Mouse (Mus musculus) hindbrain, embryonic 10.5 days (tissue): ENCODE results near the gene Htr6. TPM values are rescaled to one million over a fixed set of nuclear protein-coding genes. Genes with fewer than 3 reads are reported as not detected.

Source experiments
- DNase-seq: peaks from one replicate; pipeline ENCODE4 v3.0.0-alpha.2; 2017; ENCODE audit warnings: low spot score
- H3K27ac ChIP-seq: fragments of 300-500 bp; sonication (generic); 2 replicates; pipeline ENCODE4 v1.5.1; 2016; ENCODE audit warnings: mild to moderate bottlenecking, moderate library complexity
- H3K27me3 ChIP-seq: fragments of 300-500 bp; sonication (generic); 2 replicates; pipeline ENCODE4 v1.6.1; 2016; ENCODE audit warnings: mild to moderate bottlenecking; ENCODE audit not compliant: poor library complexity, insufficient read depth, severe bottlenecking
- H3K36me3 ChIP-seq: fragments of 300-500 bp; sonication (generic); 2 replicates; pipeline ENCODE4 v1.6.1; 2016; ENCODE audit warnings: mild to moderate bottlenecking, moderate library complexity
- H3K4me1 ChIP-seq: fragments of 300-500 bp; sonication (generic); replicated peaks from 2 replicates; pipeline ENCODE4 v1.6.1; 2016; ENCODE audit warnings: mild to moderate bottlenecking
- H3K4me3 ChIP-seq: fragments of 300-500 bp; sonication (generic); 2 replicates; pipeline ENCODE4 v1.5.1; 2016; ENCODE audit warnings: mild to moderate bottlenecking, moderate library complexity
- H3K9me3 ChIP-seq: fragments of 300-500 bp; sonication (generic); 2 replicates; pipeline ENCODE4 v1.6.1; 2016; ENCODE audit warnings: mild to moderate bottlenecking, moderate library complexity
- WGBS: fragments of 180-500 bp; shearing (Covaris S2); methylation state at CpG from one replicate; pipeline ENCODE4 v1.1.7; 2016; 5-methylcytosine and 5-hydroxymethylcytosine counted together
- polyA plus RNA-seq: library from polyadenylated mRNA; unstranded; fragments of >200 nt; fragmentation: Nextera tagmentation; extraction: Ambion mirVana; gene quantifications from 2 replicates; pipeline ENCODE4 v1.2.1, GENCODE M21; 2016

Gene Htr6
- polyA plus RNA-seq, 1 experiment from 2014 or later: 0.08 TPM

DNA sequence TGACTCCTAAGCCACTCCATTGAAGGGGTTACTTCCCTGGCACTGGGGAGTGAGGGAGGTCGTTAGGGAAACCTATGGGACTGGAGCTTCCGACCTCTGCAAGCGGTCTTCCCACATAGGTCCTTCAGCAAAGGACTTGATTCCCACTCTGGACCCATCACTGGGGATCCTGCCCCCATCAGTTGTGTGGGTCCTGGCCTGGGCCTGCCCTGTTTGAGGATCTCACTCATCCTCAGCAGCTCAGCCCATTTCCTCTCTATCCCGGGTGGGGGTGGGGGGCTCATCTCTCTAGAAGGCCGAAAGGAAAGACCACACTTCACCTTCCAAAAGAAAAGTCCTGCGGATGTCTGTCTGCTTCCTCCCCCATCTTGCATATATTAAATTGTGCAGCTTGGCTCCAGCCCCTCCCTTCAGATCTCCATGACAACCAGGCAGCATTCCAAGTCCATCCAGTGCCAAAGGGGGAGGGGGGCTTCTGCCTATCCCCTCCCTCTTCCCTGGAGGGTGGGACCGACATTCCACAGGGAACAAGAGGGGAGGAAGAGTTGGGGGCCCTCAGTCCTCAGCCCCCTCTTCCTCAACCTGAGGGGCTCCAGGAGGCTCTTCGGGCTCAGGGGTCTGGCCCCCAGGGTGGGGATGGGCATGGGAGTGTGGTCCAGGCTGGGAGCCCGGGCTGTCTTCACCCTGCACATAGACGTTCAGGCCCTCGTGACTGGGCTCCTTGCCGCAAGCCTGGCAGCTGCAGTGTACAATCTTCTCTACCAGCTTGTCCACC, 7.6 kb upstream of the Htr6 start:
- peak; percentile 65 for DNase-seq
- peak overlapping the region; percentile 34 for H3K4me3 ChIP-seq
- H3K4me1 ChIP-seq: peaks cover 32% of the 10 kb centered on the region
- 31% methylated on average over 12 of the region's 12 CpGs for WGBS
- peaks cover 40% of the 10 kb centered on the region for H3K27me3 ChIP-seq
- H3K9me3 ChIP-seq: no peaks in the 10 kb centered on the region
- H3K36me3 ChIP-seq: no peaks in the 10 kb centered on the region
- H3K27ac ChIP-seq: peak overlapping the region; percentile 80

DNA sequence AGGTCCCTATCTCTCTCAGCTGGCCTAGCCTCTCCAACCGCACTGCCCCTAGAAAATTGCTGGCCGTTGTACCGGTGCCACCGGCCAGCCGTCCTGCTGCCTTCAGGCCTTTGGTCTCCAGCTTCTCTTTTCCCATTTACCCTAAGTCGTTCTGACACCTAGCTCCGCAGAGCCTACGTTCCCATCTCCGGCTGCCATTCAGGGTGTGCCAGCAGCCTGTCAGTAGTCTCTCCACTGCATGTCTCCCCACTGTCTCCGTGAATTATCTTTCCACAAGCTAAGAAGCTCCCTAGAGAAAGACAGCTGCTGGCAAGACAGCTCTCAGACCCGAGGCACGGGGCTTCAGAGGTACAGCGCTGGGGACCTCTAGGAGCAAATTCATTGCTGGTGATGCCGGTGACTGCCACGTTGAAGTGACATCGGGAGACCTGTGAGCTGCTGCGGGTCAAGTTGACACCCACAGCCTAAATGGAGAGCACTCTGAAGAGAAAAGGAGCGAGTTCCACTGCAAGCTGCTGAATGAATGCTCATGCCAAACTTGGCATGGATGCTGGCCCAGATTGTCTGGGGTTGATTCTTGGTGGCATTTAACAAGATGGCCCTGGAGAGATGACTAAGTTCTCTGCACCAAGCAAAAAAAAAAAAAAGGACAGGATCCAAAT, 6.0 kb upstream of the Htr6 start:
- no peaks in the 10 kb centered on the region for H3K9me3 ChIP-seq
- H3K27me3 ChIP-seq: peaks cover 41% of the 10 kb centered on the region
- H3K4me3 ChIP-seq: no peak overlapping the region
- no peak overlapping the region for H3K27ac ChIP-seq
- WGBS: 78% methylated on average over 18 of the region's 18 CpGs
- DNase-seq: no peak
- peaks cover 32% of the 10 kb centered on the region for H3K4me1 ChIP-seq
- H3K36me3 ChIP-seq: no peaks in the 10 kb centered on the region

DNA sequence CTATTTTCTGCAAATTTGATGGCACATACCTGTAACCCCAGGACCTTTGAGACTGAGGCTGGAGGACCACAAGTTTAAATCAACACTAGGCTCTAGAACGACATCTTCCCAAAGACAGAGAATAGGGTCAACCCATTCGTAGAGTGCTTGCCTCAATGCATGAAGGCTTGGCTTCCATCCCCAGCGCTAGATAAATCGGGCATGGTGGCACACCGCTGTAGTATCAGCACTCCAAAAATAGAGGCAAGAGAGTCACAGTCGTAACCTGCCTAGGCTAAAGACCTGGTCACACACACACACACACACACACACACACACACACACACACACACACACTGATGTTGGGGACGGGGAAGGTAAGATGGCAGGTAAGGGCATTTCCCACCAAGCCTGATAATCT, 4.9 kb upstream of the Htr6 start:
- H3K4me3 ChIP-seq: no peak overlapping the region
- H3K9me3 ChIP-seq: no peaks in the 10 kb centered on the region
- no peaks in the 10 kb centered on the region for H3K36me3 ChIP-seq
- 92% methylated on average over 7 of the region's 7 CpGs for WGBS
- DNase-seq: no peak
- H3K27ac ChIP-seq: no peak overlapping the region
- peaks cover 38% of the 10 kb centered on the region for H3K4me1 ChIP-seq
- H3K27me3 ChIP-seq: peaks cover 49% of the 10 kb centered on the region

DNA sequence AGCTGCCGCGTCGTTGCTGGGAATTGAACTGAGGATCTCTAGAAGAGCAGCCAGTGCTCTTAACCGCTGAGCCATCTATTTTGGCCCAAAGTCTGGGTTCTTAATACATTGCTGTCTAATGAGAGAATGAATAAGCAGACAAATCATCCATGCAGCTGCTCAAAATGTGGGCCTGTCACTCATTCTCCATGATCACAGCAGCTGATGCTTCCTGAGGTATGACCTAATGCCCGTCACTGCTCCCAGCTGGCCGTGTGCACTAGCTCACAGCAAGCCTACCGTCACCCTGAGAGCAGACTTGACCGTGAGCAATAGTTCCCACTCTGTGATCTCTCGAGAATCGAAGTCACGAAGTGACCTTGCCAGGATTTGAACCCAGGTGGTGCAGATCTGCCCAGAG, 4.1 kb upstream of the Htr6 start:
- no peak overlapping the region for H3K27ac ChIP-seq
- H3K4me1 ChIP-seq: peaks cover 47% of the 10 kb centered on the region
- no peak for DNase-seq
- no peaks in the 10 kb centered on the region for H3K9me3 ChIP-seq
- H3K27me3 ChIP-seq: peaks cover 49% of the 10 kb centered on the region
- H3K4me3 ChIP-seq: no peak overlapping the region
- no peaks in the 10 kb centered on the region for H3K36me3 ChIP-seq
- WGBS: 82% methylated on average over 11 of the region's 11 CpGs

DNA sequence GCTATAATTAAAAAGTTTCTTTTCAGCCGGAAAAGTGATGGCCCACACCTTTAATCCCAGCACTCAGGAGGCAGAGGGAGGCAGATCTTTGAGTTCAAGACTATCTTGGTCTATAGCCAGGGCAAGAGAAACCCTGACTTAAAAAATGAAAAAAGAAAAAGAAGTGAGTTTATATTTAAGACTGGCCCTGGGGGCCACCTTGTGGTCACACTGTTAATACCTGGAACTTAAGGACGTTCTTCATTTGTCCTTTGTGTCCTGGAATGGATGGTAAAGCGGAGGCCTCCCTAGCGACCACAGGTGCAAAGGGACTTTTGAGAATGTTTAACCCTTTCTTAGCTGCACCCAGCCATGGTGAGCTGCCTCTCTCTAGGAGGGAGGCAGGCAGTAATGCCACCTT, 3.4 kb upstream of the Htr6 start:
- H3K4me3 ChIP-seq: no peak overlapping the region
- H3K27ac ChIP-seq: no peak overlapping the region
- peaks cover 52% of the 10 kb centered on the region for H3K4me1 ChIP-seq
- no peak for DNase-seq
- peaks cover 53% of the 10 kb centered on the region for H3K27me3 ChIP-seq
- WGBS: 24% methylated on average over 4 of the region's 4 CpGs
- no peaks in the 10 kb centered on the region for H3K9me3 ChIP-seq
- no peaks in the 10 kb centered on the region for H3K36me3 ChIP-seq

DNA sequence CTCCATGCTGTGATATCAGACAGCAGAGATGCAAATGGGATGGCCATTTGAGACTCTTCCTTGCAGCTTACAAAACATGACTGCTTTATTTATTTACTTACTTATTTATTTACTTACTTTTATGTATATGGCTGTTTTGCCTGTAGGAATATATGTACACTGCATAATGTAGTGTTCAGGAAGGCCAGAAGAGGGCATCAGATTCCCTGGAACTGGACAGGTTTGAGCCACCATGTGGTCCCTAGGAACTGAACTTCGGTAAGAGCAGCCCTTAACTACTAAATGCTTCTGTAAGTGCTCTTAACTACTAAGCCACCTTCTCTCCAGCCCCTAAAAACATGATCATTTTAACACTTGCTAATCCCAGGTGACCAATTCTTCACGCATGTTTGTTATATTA, 2.9 kb upstream of the Htr6 start:
- DNase-seq: no peak
- 41% methylated on average over 2 of the region's 2 CpGs for WGBS
- Histone ChIP-seq H3K27me3 (peaks cover 57% of the 10 kb centered on the region), H3K27ac (no peak overlapping the region), H3K9me3 (no peaks in the 10 kb centered on the region), H3K36me3 (no peaks in the 10 kb centered on the region), H3K4me3 (no peak overlapping the region), H3K4me1 (peaks cover 48% of the 10 kb centered on the region)

DNA sequence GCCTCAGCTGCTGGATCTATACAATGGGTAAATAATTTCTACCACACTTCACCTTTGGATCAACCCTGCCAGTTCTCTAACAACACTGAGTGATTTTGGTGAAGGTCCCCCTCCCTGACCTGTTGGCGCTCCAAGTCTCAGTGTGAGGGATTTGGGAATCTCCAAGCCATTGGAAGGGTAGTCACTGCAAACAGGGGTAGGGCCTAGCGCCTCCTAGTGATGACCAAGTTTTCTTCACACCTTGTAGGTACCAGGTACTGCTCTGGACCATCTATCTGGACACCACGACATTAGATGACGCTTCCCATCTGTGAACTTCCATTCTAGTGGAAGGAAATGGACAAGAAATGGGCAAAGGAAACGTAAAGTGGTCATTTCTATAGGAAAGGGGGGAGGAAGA, 545 bp upstream of the Htr6 start:
- DNase-seq: no peak
- WGBS: 12% methylated on average over 5 of the region's 5 CpGs

DNA sequence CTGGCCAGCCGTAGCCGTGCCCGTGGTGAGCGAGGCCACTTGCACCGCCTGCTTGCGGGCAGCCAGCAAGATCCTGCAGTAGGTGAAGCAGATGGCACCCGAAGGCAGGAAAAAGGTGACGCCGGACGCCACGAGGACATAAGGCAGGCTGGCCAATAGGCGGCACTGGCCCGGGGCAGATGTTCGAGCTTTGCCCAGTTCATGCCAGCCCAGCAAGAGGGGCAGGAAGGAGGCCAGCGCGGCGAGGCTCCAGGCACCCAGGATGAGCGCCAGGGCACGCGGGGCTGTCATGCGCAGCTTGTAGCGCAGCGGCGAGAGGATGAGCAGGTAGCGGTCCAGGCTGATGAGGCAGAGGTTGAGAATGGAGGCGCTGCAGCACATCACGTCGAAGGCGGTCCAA, 1.3 kb downstream of the Htr6 start:
- DNase-seq: no peak
- Histone ChIP-seq H3K36me3 (no peaks in the 10 kb centered on the region), H3K4me3 (peak overlapping the region; percentile 59), H3K27me3 (peaks cover 88% of the 10 kb centered on the region), H3K27ac (no peak overlapping the region), H3K4me1 (peaks cover 24% of the 10 kb centered on the region), H3K9me3 (no peaks in the 10 kb centered on the region)
- 19% methylated on average over 29 of the region's 29 CpGs for WGBS

More for the DNA sequence above, 545 bp upstream of the Htr6 start:
- H3K4me1 ChIP-seq: peaks cover 28% of the 10 kb centered on the region
- H3K9me3 ChIP-seq: no peaks in the 10 kb centered on the region
- peak overlapping the region; percentile 59 for H3K4me3 ChIP-seq
- no peak overlapping the region for H3K27ac ChIP-seq
- H3K36me3 ChIP-seq: no peaks in the 10 kb centered on the region
- peaks cover 73% of the 10 kb centered on the region for H3K27me3 ChIP-seq

DNA sequence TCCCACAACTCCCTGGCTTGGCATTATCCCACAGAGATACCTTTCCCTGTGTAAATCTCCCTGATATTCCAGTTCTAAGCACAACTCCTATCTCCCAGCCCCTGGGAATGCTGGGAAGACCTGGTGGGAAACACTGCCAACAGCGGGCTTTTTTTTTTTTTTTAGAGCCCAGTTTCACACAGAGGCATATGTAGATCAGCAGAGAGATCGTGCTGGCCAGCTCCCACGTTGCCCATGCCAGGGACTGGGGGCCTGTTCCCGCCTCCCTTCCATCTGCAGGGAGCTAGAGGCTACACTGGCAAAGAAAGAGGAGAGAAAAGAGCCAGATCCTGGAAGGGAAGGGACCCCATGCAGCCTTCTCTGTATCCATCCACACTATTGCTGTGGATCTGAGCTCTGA, 7.1 kb downstream of the Htr6 start:
- H3K4me1 ChIP-seq: no peaks in the 10 kb centered on the region
- no peaks in the 10 kb centered on the region for H3K36me3 ChIP-seq
- H3K4me3 ChIP-seq: no peak overlapping the region
- no peaks in the 10 kb centered on the region for H3K9me3 ChIP-seq
- WGBS: 38% methylated on average over 4 of the region's 4 CpGs
- DNase-seq: no peak
- H3K27me3 ChIP-seq: peaks cover 56% of the 10 kb centered on the region
- no peak overlapping the region for H3K27ac ChIP-seq

DNA sequence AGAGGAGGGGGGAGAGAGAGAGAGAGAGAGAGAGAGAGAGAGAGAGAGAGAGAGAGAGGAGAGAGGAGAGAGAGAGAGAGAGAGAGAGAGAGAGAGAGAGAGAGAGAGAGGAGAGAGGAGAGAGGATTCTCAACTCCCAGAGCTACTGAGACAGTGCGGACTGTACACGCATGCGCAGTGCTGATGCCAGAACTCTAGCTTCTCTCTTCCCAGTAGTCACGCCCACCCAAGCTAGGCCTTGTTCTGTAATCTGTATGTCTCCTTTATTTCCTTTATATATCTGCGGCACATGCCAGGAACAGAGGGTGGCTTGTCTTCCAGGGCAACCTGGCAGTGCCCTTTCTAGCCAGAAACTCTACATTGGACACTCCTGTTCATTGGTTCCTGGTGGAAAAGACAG, 10.5 kb downstream of the Htr6 start:
- Histone ChIP-seq H3K27me3 (peaks cover 25% of the 10 kb centered on the region), H3K4me3 (no peak overlapping the region), H3K4me1 (no peaks in the 10 kb centered on the region; the same call in 1 of the 2 replicates), H3K36me3 (no peaks in the 10 kb centered on the region), H3K27ac (no peak overlapping the region), H3K9me3 (no peaks in the 10 kb centered on the region)
- no peak for DNase-seq
- WGBS: 86% methylated on average over 5 of the region's 5 CpGs

DNA sequence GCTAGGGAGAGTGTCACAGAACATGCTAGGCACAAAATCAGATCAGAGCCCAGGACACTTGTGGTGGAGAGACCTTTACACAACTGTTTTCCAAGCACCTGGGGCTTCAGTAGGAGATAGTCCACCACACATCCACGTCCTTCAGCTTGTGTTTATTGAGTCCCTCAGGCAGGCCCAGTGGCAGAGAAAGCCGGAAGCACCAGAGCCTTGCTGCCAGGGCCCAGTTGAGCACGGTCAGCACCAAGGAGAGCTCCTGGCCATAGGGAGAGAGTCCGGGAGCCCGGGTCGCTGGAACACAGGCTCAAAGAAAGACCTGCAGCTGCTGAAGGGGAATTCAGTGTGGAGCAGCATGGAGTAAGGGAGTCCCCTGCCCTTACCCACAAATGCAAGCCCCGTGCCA, 15.8 kb downstream of the Htr6 start:
- H3K4me3 ChIP-seq: no peak overlapping the region
- peaks cover 3% of the 10 kb centered on the region; the same call in 1 of the 2 replicates for H3K27me3 ChIP-seq
- no peak overlapping the region for H3K27ac ChIP-seq
- no peaks in the 10 kb centered on the region for H3K36me3 ChIP-seq
- 6% methylated on average over 7 of the region's 7 CpGs for WGBS
- peak; percentile 69 for DNase-seq
- H3K9me3 ChIP-seq: no peaks in the 10 kb centered on the region
- H3K4me1 ChIP-seq: peaks cover 3% of the 10 kb centered on the region

DNA sequence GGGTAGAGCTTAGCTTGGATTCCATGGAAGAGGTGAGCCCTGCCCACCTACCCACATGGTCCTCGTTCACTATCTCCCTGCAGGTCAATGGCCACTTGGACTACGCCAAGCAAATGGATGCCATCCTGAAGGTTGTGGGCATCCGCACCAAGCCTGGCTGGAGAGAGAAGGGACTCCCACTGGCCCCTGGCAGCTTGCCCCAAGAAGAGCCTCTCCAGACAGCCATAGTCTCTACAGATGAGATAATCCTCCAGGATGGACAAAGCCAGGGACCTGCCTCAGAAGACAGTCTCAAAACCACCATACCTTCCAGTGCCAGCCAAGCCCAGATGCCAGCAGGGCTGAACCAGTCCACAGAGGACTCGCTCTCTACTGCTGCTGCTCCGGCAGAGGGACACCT, 17.3 kb downstream of the Htr6 start:
- no peak for DNase-seq
- Histone ChIP-seq H3K4me1 (peaks cover 12% of the 10 kb centered on the region), H3K36me3 (no peaks in the 10 kb centered on the region), H3K27ac (no peak overlapping the region), H3K4me3 (no peak overlapping the region), H3K27me3 (no peaks in the 10 kb centered on the region), H3K9me3 (no peaks in the 10 kb centered on the region)
- WGBS: 86% methylated on average over 5 of the region's 5 CpGs

DNA sequence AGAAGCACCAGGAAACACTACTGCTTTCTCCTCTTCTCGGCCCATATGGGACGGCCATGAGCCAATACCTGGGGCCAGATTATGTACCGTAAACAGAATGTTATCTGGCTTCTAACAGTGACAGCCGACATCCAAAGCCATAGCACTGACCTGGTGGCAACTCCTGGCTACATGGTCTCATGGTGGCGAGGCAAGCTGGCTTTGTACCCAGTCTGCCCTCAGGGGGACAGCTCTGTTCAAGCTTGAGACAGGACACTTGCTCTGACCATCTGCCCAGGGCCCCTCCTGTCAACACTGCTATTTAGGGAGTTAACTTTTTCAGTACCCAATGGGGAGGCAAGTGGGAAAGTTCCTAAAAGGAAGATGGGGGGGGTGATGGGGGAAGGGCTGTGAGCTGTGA, 18.1 kb downstream of the Htr6 start:
- Histone ChIP-seq H3K9me3 (no peaks in the 10 kb centered on the region), H3K36me3 (no peaks in the 10 kb centered on the region), H3K4me1 (peaks cover 17% of the 10 kb centered on the region), H3K27ac (no peak overlapping the region), H3K4me3 (no peak overlapping the region), H3K27me3 (no peaks in the 10 kb centered on the region)
- DNase-seq: no peak
- WGBS: 81% methylated on average over 5 of the region's 5 CpGs
